Mouse (Mus musculus) hindbrain, embryonic 14.5 days (tissue): ENCODE results near the gene Peli2. TPM values are rescaled to one million over a fixed set of nuclear protein-coding genes. Genes with fewer than 3 reads are reported as not detected.

Experiments
- ATAC-seq: fragments of 200-750 bp; cut with Nextera tagmentation; 2 replicates; pipeline ENCODE4 v1.8.0; 2017; ENCODE audit warnings: moderate number of reproducible peaks, mild to moderate bottlenecking, moderate TSS enrichment, moderate library complexity; ENCODE audit not compliant: low FRiP score
- DNase-seq: peaks from one replicate; pipeline ENCODE4 v3.0.0-alpha.2; 2015; ENCODE audit warnings: low spot score
- H3K27ac ChIP-seq: fragments of 300-500 bp; sonication (generic); 2 replicates; pipeline ENCODE4 v1.5.1; 2014; ENCODE audit warnings: mild to moderate bottlenecking, moderate library complexity
- H3K27me3 ChIP-seq: fragments of 300-500 bp; sonication (generic); 2 replicates; pipeline ENCODE4 v1.6.1; 2014; ENCODE audit warnings: mild to moderate bottlenecking, low read length, mixed read lengths; ENCODE audit not compliant: control insufficient read depth, insufficient read depth
- H3K36me3 ChIP-seq: fragments of 300-500 bp; sonication (generic); replicated peaks from 2 replicates; pipeline ENCODE4 v1.6.1; 2014; ENCODE audit not compliant: control insufficient read depth, insufficient read depth
- H3K4me1 ChIP-seq: fragments of 300-500 bp; sonication (generic); replicated peaks from 2 replicates; pipeline ENCODE4 v1.6.1; 2014; ENCODE audit warnings: antibody characterized with exemption, low read length, mixed read lengths; ENCODE audit not compliant: control insufficient read depth, insufficient read depth
- H3K4me2 ChIP-seq: fragments of 300-500 bp; sonication (generic); replicated peaks from 2 replicates; pipeline ENCODE4 v1.6.1; 2014; ENCODE audit warnings: mild to moderate bottlenecking, moderate library complexity
- H3K4me3 ChIP-seq: fragments of 300-500 bp; sonication (generic); replicated peaks from 2 replicates; pipeline ENCODE4 v1.5.1; 2014; ENCODE audit warnings: mild to moderate bottlenecking, low read length
- H3K9ac ChIP-seq: fragments of 300-500 bp; sonication (generic); 2 replicates; pipeline ENCODE4 v1.6.1; 2014
- H3K9me3 ChIP-seq: fragments of 300-500 bp; sonication (generic); 2 replicates; pipeline ENCODE4 v1.6.1; 2016; ENCODE audit warnings: low read length; ENCODE audit not compliant: control insufficient read depth
- WGBS: fragments of 180-500 bp; shearing (Covaris S2); extraction: QIAGEN DNeasy Blood & Tissue Kit; methylation state at CpG from one replicate; pipeline ENCODE4 v1.1.7; 2014; 5-methylcytosine and 5-hydroxymethylcytosine counted together
- polyA plus RNA-seq: library from polyadenylated mRNA; unstranded; fragments of >200 nt; fragmentation: Nextera tagmentation; extraction: Ambion mirVana; gene quantifications from 2 replicates; pipeline ENCODE4 v1.2.1, GENCODE M21; 2014

The Peli2 gene
- polyA plus RNA-seq, 1 experiment from 2014 or later = 10.0 TPM

DNA sequence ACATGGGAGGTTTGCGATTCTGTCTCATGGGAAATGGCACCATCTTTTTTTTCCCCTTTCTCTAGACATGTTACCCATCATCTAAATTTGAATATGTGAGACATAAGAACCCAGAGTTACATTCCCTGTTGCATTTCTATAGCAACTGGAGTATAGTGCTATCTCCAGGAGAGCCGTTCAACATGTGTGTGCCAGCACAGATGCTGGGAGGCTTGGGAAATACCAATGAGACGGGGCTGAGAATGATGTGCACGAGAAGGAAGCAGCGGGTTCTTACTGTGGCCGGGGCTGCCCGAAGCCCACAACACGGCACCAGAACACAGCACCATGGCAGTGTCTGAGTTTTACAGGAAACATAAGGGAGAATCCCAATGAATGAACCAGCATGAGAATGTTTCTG is 29.5 kb upstream of the Peli2 start:
- 85% methylated on average over 8 of the region's 8 CpGs for WGBS
- H3K27me3 ChIP-seq = no peaks in the 10 kb centered on the region
- H3K4me3 ChIP-seq = no peak overlapping the region
- H3K9me3 ChIP-seq = no peaks in the 10 kb centered on the region
- no peak overlapping the region for H3K27ac ChIP-seq
- no peak overlapping the region for H3K4me2 ChIP-seq
- no peaks in the 10 kb centered on the region; the same call in none of the 2 replicates for H3K4me1 ChIP-seq
- no peaks in the 10 kb centered on the region for H3K36me3 ChIP-seq
- no peak for ATAC-seq
- H3K9ac ChIP-seq = no peak overlapping the region
- no peak for DNase-seq

DNA sequence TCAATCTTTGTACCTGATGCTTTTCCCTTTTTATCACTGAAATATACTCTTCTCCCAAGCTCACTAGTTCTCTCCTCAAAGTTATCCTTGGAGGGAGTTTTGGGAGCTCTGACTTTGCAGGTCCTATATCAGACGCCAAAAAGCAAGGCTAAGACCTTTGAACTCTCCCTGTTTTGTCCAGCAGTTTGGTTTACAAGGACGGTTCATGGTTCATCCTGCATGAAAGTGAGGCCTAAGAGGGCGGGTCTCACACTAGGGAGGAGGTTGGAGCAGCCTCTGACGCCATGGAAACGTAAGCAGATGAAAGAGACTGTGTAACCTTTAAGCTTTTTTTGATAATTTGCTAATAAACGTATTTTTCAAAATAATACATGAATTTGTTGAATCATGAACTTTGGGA is 22.4 kb upstream of the Peli2 start:
- Histone ChIP-seq H3K4me1 (no peaks in the 10 kb centered on the region), H3K36me3 (no peaks in the 10 kb centered on the region), H3K4me3 (no peak overlapping the region), H3K9ac (no peak overlapping the region), H3K4me2 (no peak overlapping the region), H3K27ac (no peak overlapping the region), H3K9me3 (no peaks in the 10 kb centered on the region), H3K27me3 (no peaks in the 10 kb centered on the region)
- no peak for ATAC-seq
- WGBS = 42% methylated on average over 6 of the region's 6 CpGs
- no peak for DNase-seq

DNA sequence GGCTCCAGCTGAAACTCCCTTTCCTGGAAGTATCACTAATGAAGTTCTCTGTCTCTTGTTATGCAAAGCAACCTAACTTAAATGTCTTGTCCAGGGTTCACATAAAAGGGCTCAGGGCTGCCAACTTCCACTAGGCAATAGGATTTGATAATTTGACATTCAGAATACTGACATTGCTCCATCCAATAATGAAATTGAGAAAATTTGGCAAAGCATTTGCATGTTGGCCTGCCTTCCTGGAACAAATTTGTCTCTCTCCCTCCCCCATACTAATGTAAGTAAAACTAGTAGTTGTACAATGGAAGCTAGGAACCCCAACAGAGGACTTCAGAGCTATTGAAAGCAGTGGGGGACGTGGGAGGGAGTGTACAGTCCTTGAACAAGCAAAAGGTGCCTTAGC is 21.3 kb upstream of the Peli2 start:
- Histone ChIP-seq H3K9me3 (no peaks in the 10 kb centered on the region), H3K4me1 (no peaks in the 10 kb centered on the region), H3K9ac (no peak overlapping the region), H3K4me2 (no peak overlapping the region), H3K27ac (no peak overlapping the region), H3K4me3 (no peak overlapping the region), H3K27me3 (no peaks in the 10 kb centered on the region), H3K36me3 (no peaks in the 10 kb centered on the region)
- WGBS = 19% methylated on average over 1 of the region's 1 CpGs
- DNase-seq = no peak
- no peak for ATAC-seq

DNA sequence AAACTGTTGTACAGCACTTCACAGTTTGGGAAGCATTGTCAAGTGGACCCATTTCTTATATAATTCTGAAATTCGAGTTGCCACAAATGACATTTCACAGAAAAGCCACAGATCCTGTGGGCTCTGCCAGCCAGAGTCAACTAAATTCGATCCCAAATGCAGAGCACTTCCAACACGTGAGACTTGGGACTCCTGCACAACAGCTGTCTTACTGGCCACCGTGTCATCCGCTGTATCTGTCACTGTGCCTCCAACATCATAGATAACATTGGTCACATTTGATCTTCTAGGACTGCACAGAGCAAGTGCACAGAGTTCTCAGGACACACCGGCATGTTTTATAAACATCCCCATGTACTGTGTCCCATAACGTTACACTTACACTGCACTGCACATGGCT is 14.2 kb upstream of the Peli2 start:
- Histone ChIP-seq H3K27ac (no peak overlapping the region), H3K27me3 (no peaks in the 10 kb centered on the region), H3K9me3 (0 out of 2 replicates have a peak, but pooled peaks cover 4% of the 10 kb centered on the region), H3K36me3 (no peaks in the 10 kb centered on the region), H3K9ac (no peak overlapping the region), H3K4me1 (no peaks in the 10 kb centered on the region), H3K4me3 (no peak overlapping the region), H3K4me2 (no peak overlapping the region)
- DNase-seq = no peak
- ATAC-seq = no peak
- WGBS = 87% methylated on average over 7 of the region's 7 CpGs

DNA sequence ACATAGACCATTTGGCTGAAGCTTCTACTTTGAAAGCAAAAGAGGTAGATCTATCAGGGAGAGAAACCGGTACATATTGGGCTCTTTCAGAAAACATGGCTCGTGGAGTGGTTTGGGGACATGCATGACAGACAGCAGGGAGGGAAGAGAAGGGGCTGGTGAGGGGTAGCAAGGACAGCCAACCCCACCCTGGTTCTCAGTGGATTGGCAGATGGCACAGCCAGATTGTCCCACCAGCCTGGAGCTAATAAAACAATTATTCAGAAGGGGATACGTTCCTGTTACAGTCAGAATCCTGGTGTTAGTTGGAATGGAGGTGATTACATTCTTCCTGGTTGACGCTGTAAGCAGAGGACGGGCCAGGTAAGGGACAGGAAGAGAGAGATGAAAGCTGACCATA is 2.6 kb upstream of the Peli2 start:
- 63% methylated on average over 5 of the region's 5 CpGs for WGBS
- H3K4me3 ChIP-seq = no peak overlapping the region
- H3K9ac ChIP-seq = no peak overlapping the region
- DNase-seq (no peak), ATAC-seq (no peak)
- no peak overlapping the region for H3K4me2 ChIP-seq
- no peaks in the 10 kb centered on the region for H3K36me3 ChIP-seq
- H3K27ac ChIP-seq = no peak overlapping the region
- peaks cover 37% of the 10 kb centered on the region for H3K4me1 ChIP-seq
- H3K9me3 ChIP-seq = no peaks in the 10 kb centered on the region
- no peaks in the 10 kb centered on the region for H3K27me3 ChIP-seq

GRCm38 (mm10) chr14:48119012-48119647 is 1.5 kb upstream of the Peli2 start:
- H3K9ac ChIP-seq = no peak overlapping the region
- no peaks in the 10 kb centered on the region for H3K9me3 ChIP-seq
- peak overlapping the region; percentile 95 for H3K4me2 ChIP-seq
- WGBS = 5% methylated on average over 9 of the region's 9 CpGs
- H3K4me1 ChIP-seq = peaks cover 46% of the 10 kb centered on the region
- H3K27ac ChIP-seq = no peak overlapping the region
- ATAC-seq = no peak
- no peaks in the 10 kb centered on the region for H3K27me3 ChIP-seq
- DNase-seq = no peak
- H3K36me3 ChIP-seq = no peaks in the 10 kb centered on the region
- H3K4me3 ChIP-seq = no peak overlapping the region; the same call in 1 of the 2 replicates

- no peaks in the 10 kb centered on the region for H3K36me3 ChIP-seq
- no peaks in the 10 kb centered on the region for H3K27me3 ChIP-seq
- no peak for DNase-seq
- WGBS = 15% methylated on average over 17 of the region's 17 CpGs
- H3K4me2 ChIP-seq = peak overlapping the region; percentile 95
- no peak overlapping the region for H3K27ac ChIP-seq
- peak overlapping the region; percentile 79 for H3K4me3 ChIP-seq
- peak overlapping the region; percentile 18; the same call in 1 of the 2 replicates for H3K9ac ChIP-seq
- peaks cover 52% of the 10 kb centered on the region for H3K4me1 ChIP-seq
- H3K9me3 ChIP-seq = no peaks in the 10 kb centered on the region
- no peak for ATAC-seq
Observed at GRCm38 (mm10) chr14:48119648-48120270, 864 bp upstream of the Peli2 start.

GRCm38 (mm10) chr14:48120443-48120751 is 226 bp upstream of the Peli2 start:
- Histone ChIP-seq H3K27ac (peak overlapping the region; percentile 85), H3K36me3 (no peaks in the 10 kb centered on the region), H3K27me3 (no peaks in the 10 kb centered on the region), H3K4me1 (peaks cover 53% of the 10 kb centered on the region), H3K4me3 (peak overlapping the region; percentile 79), H3K9me3 (no peaks in the 10 kb centered on the region), H3K4me2 (peak overlapping the region; percentile 95), H3K9ac (peak overlapping the region; percentile 84)
- 0% methylated on average over 9 of the region's 10 CpGs for WGBS
- DNase-seq = no peak
- ATAC-seq = no peak

- DNase-seq = no peak
- H3K27ac ChIP-seq = peak overlapping the region; percentile 85
- H3K9me3 ChIP-seq = no peaks in the 10 kb centered on the region
- peak overlapping the region; percentile 79 for H3K4me3 ChIP-seq
- under 1% methylated on average over 32 of the region's 32 CpGs for WGBS
- H3K36me3 ChIP-seq = no peaks in the 10 kb centered on the region
- H3K27me3 ChIP-seq = no peaks in the 10 kb centered on the region
- peak overlapping the region; percentile 95 for H3K4me2 ChIP-seq
- peaks cover 60% of the 10 kb centered on the region for H3K4me1 ChIP-seq
- H3K9ac ChIP-seq = peak overlapping the region; percentile 84
- peak; percentile 26; the same call in 1 of the 2 replicates for ATAC-seq
Observed at GRCm38 (mm10) chr14:48121529-48122517, 1.2 kb downstream of the Peli2 start.
